Mouse (Mus musculus) Patski (cell line): Measurements from ENCODE around the gene Pbp2. TPM values are rescaled to one million over a fixed set of nuclear protein-coding genes. Genes with fewer than 3 reads are reported as not detected.

Experiments
- ATAC-seq: fragments of 100-300 bp; one replicate; pipeline ENCODE4 v1.8.0; 2021
- CTCF ChIA-PET: fragments of 350-600 bp; sonication (Branson Sonifier 250); formaldehyde crosslinking; loops from one replicate; lab custom pipeline; 2022; ENCODE audit warnings: inconsistent platforms; lab: Charles Lee
- POLR2A ChIA-PET: fragments of 350-600 bp; sonication (Branson Sonifier 250); formaldehyde crosslinking; loops from one replicate; lab custom pipeline; 2022; ENCODE audit warnings: antibody characterized with exemption, inconsistent platforms; lab: Charles Lee
- DNase-seq: peaks from one replicate; pipeline ENCODE4 v3.0.0-alpha.2; 2011; ENCODE audit warnings: low read depth, low spot score
- H3K27me3 ChIP-seq: fragments of 371-371 bp; one replicate; pipeline ENCODE4 v1.5.1; 2021
- CTCF ChIP-seq: fragments of 100-300 bp; IDR thresholded peaks from one replicate; pipeline ENCODE4 v1.5.1; 2021
- in situ Hi-C: fragments of 300-500 bp; cut with MboI; formaldehyde crosslinking; loops from 3 replicates; pipeline ENCODE4 v1.11.1; 2018; ENCODE audit warnings: low pct_unique_long_range_greater_than_20kb, mixed read lengths
- polyA plus RNA-seq: library from polyadenylated mRNA; unstranded; gene quantifications from one replicate; pipeline ENCODE4 v1.2.3, GENCODE M21; 2021

Pbp2 gene
- polyA plus RNA-seq, 1 experiment from 2014 or later = not detected

GRCm38 (mm10) chr6:135326847-135327246 is 16.6 kb upstream of the Pbp2 start:
- CTCF ChIA-PET = interaction anchor here (1.4 kb wide), 1 partner anchor 32 kb away, joined by 3 read pairs; no protein-coding TSS in a partner anchor
- in situ Hi-C loops = no loop called here
- no peak for TF ChIP-seq CTCF
- no peak for ATAC-seq
- POLR2A ChIA-PET = no interaction called here
- no peak for DNase-seq
- H3K27me3 ChIP-seq = no peaks in the 10 kb centered on the region

GRCm38 (mm10) chr6:135324686-135325300 is 14.6 kb upstream of the Pbp2 start:
- peak; percentile 66 for ATAC-seq
- no peaks in the 10 kb centered on the region for H3K27me3 ChIP-seq
- POLR2A ChIA-PET = interaction anchor here (1.0 to 2.0 kb wide), 2 partner anchors 9 to 40 kb away, joined by 4 to 15 read pairs; no protein-coding TSS in a partner anchor
- no peak for TF ChIP-seq CTCF
- DNase-seq = no peak
- CTCF ChIA-PET = no interaction called here
- in situ Hi-C loops = no loop called here

GRCm38 (mm10) chr6:135324111-135324510 is 13.9 kb upstream of the Pbp2 start:
- DNase-seq = no peak
- no peaks in the 10 kb centered on the region for H3K27me3 ChIP-seq
- in situ Hi-C loops = no loop called here
- no peak for ATAC-seq
- TF ChIP-seq CTCF = no peak
- POLR2A ChIA-PET = interaction anchor here (1.0 to 2.0 kb wide), 3 partner anchors 9 to 73 kb away, joined by 3 to 15 read pairs (median 4); no protein-coding TSS in a partner anchor
- CTCF ChIA-PET = no interaction called here

GRCm38 (mm10) chr6:135323311-135323982 is 13.2 kb upstream of the Pbp2 start:
- ChIA-PET POLR2A (interaction anchor here (1.0 to 2.0 kb wide), 3 partner anchors 10 to 72 kb away, joined by 3 to 15 read pairs (median 4); no protein-coding TSS in a partner anchor), CTCF (interaction anchor here (0.8 kb wide), 1 partner anchor 18 kb away, joined by 3 read pairs; no protein-coding TSS in a partner anchor)
- no peak for TF ChIP-seq CTCF
- DNase-seq (peak; percentile 56), ATAC-seq (peak; percentile 42)
- no peaks in the 10 kb centered on the region for H3K27me3 ChIP-seq
- in situ Hi-C loops = no loop called here

GRCm38 (mm10) chr6:135322749-135323148 is 12.5 kb upstream of the Pbp2 start:
- TF ChIP-seq CTCF = no peak
- DNase-seq (no peak), ATAC-seq (no peak)
- no peaks in the 10 kb centered on the region for H3K27me3 ChIP-seq
- in situ Hi-C loops = no loop called here
- ChIA-PET POLR2A (interaction anchor here (1.1 to 2.0 kb wide), 2 partner anchors 42 to 72 kb away, joined by 3 to 4 read pairs; no protein-coding TSS in a partner anchor), CTCF (interaction anchor here (0.8 kb wide), 1 partner anchor 18 kb away, joined by 3 read pairs; no protein-coding TSS in a partner anchor)

GRCm38 (mm10) chr6:135319431-135319933 is 9.3 kb upstream of the Pbp2 start:
- no peaks in the 10 kb centered on the region for H3K27me3 ChIP-seq
- DNase-seq (no peak), ATAC-seq (peak; percentile 63)
- ChIA-PET CTCF (interaction anchor here (0.6 kb wide), 1 partner anchor 43 kb away, joined by 3 read pairs; no protein-coding TSS in a partner anchor), POLR2A (no interaction called here)
- no peak for TF ChIP-seq CTCF
- in situ Hi-C loops = no loop called here

- H3K27me3 ChIP-seq = no peaks in the 10 kb centered on the region
- no peak for DNase-seq
- ChIA-PET CTCF (interaction anchor here (0.8 kb wide), 1 partner anchor 54 kb away, joined by 3 read pairs; no protein-coding TSS in a partner anchor), POLR2A (no interaction called here)
- no peak for TF ChIP-seq CTCF
- ATAC-seq = no peak
- in situ Hi-C loops = no loop called here
Observed at GRCm38 (mm10) chr6:135316141-135316540, 5.9 kb upstream of the Pbp2 start.

GRCm38 (mm10) chr6:135313981-135314380 is 3.8 kb upstream of the Pbp2 start:
- ATAC-seq (no peak), DNase-seq (no peak)
- no peak for TF ChIP-seq CTCF
- CTCF ChIA-PET = no interaction called here
- POLR2A ChIA-PET = no interaction called here
- in situ Hi-C loops = no loop called here
- H3K27me3 ChIP-seq = no peaks in the 10 kb centered on the region

- in situ Hi-C loops = no loop called here
- CTCF ChIA-PET = no interaction called here
- no peaks in the 10 kb centered on the region for H3K27me3 ChIP-seq
- DNase-seq (no peak), ATAC-seq (no peak)
- POLR2A ChIA-PET = no interaction called here
- no peak for TF ChIP-seq CTCF
Observed at GRCm38 (mm10) chr6:135312038-135312437, 1.8 kb upstream of the Pbp2 start.

- no peak for DNase-seq
- no peak for TF ChIP-seq CTCF
- ChIA-PET CTCF (interaction anchor here (0.9 kb wide), 1 partner anchor 18 kb away, joined by 3 read pairs; no protein-coding TSS in a partner anchor), POLR2A (no interaction called here)
- ATAC-seq = no peak
- in situ Hi-C loops = no loop called here
- H3K27me3 ChIP-seq = no peaks in the 10 kb centered on the region
Observed at GRCm38 (mm10) chr6:135304576-135305260, 5.5 kb downstream of the Pbp2 start.
